Mouse (Mus musculus): Measurements from ENCODE around the gene Pnrc1. TPM values are rescaled to one million over a fixed set of nuclear protein-coding genes. Genes with fewer than 3 reads are reported as not detected.
A peak's percentile ranks its signal among the peaks of the same experiment; 100 is the strongest.
"Not testable (repeated sequence)": the region's sequence is repeated elsewhere in the genome, so short reads cannot be mapped to it uniquely, and the experiment has no call there.

Pnrc1 gene
- 100 to 1,000 TPM; 144 to 145 TPM for total RNA-seq (2021)
- long read RNA-seq, experiment 1, transcript Pnrc1-201 (2 exons, 1,648 nt), result major isoform, 25 of 31 reads
- long read RNA-seq, experiment 1, partial matches to known transcripts, result 0 of 31 reads
- long read RNA-seq, experiment 1, other reads (novel, unspliced or antisense), result 5 of 31 reads
- long read RNA-seq, experiment 2, transcript Pnrc1-201 (2 exons, 1,648 nt), result major isoform, 36 of 46 reads
- long read RNA-seq, experiment 2, transcript Pnrc1-202 (2 exons, 665 nt), result minor isoform, 5 of 46 reads
- long read RNA-seq, experiment 2, partial matches to known transcripts, result 0 of 46 reads
- long read RNA-seq, experiment 2, other reads (novel, unspliced or antisense), result 5 of 46 reads

DNA sequence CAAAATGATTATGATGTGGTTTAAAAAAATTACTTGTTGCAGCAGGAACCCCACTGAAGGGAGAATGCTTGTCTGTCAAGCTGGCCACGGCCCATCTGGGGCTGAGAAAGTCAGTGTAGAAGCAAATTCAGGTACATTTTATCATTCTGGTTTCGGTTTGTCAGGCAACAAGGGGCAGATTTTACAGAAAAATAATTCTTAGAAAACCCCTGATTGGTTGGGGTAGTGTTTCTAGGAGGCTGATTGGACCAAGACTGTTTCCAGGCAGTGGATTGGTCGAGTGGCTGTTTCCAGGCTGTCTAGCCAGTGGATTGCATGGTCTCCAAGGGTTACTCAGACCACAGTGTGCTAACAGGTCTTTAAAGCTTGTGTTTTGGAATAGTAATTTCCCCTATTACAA is at the start of gene Pnrc1:
TSS of gene Pnrc1 (minus strand) at position 162 of the 400 bp plus-strand sequence.
- peak; percentile 24 to 66 for DNase-seq (ENCODE audit: low spot score in 2 of 2)
- Histone ChIP-seq H3K4me3 (peak within 1 kb of the TSS; percentile 61), H3K27ac (peak within 1 kb of the TSS; percentile 82)
- TF ChIP-seq CTCF (conservative IDR thresholded peaks at IDR 0.05), result no peak

GRCm38 (mm10) chr4:33337999-33338398 is 48.0 kb upstream of the Pnrc1 start:
- TF ChIP-seq CTCF (conservative IDR thresholded peaks at IDR 0.05), result no peak
- DNase-seq (ENCODE audit: low spot score in 2 of 2), result no peak
- H3K27ac ChIP-seq, result no peak overlapping the region
- no peak overlapping the region for H3K4me3 ChIP-seq

DNA sequence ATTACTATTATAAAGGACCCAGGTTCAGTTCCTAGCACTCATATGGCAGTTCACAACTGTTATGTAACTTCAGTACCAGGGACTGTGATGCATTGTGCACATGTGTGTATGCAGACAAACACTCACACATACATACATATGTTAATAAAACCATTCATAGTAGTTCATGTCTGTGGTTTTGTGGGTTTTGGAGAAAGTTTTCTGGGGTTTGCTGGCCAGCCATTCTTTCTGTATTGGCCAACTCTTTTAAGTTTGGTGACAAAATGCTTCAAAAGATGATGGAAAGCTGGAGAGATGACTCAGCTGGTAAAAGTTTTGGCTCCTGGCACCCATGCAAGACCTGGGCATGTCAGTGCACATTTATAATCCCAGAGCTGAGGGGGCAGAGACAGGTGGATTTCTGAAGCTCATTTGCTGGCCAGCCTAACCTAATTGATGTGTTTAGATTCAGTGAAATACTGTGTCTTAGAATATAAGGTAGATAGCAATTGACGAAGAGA is 43.0 kb upstream of the Pnrc1 start:
- no peak for DNase-seq (ENCODE audit: low spot score in 2 of 2)
- no peak for TF ChIP-seq CTCF (conservative IDR thresholded peaks at IDR 0.05)
- Histone ChIP-seq H3K4me3 (no peak overlapping the region), H3K27ac (no peak overlapping the region)

DNA sequence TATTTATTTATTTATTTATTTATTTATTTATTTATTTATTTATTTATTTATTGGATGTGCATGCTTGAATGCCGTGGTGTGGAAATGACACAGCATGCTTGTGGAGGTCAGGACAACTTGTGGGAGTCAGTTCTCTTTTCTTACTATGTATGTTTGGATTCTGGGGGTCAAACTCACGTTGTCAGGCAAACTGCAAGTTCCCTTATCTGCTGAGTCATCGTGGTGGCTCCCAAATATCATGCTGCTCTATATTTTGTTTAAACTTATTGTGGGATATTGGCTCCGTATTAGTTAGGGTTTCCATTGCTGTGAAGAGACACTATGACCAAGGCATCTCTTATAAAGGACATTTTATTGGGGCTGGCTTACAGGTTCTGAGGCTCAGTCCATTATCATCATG is 41.2 kb upstream of the Pnrc1 start:
- Histone ChIP-seq H3K27ac (no peak overlapping the region), H3K4me3 (no peak overlapping the region)
- TF ChIP-seq CTCF (conservative IDR thresholded peaks at IDR 0.05), result no peak
- no peak for DNase-seq (ENCODE audit: low spot score in 2 of 2)

GRCm38 (mm10) chr4:33315840-33316239 is 25.9 kb upstream of the Pnrc1 start:
- TF ChIP-seq CTCF (conservative IDR thresholded peaks at IDR 0.05), result no peak
- H3K27ac ChIP-seq, result no peak overlapping the region
- DNase-seq (ENCODE audit: low spot score in 2 of 2), result no peak
- no peak overlapping the region for H3K4me3 ChIP-seq

DNA sequence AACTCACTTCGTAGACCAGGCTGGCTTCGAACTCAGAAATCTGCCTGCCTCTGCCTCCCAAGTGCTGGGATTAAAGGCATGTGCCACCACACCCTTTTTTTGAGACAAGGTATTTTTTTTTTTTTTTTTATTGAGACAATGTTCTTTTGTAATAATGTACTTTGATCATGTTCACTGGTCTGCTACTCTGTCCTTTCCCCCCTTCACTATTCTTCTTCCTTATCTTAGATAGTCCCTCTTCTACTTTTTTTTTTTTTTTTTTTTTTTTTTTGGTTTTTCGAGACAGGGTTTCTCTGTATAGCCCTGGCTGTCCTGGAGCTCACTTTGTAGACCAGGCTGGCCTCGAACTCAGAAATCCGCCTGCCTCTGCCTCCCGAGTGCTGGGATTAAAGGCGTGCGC is 24.2 kb upstream of the Pnrc1 start:
- not testable (repeated sequence) for DNase-seq (ENCODE audit: low spot score in 2 of 2); H3K4me3 ChIP-seq; H3K27ac ChIP-seq

- TF ChIP-seq CTCF (conservative IDR thresholded peaks at IDR 0.05), result no peak
- H3K27ac ChIP-seq, result peak overlapping the region; percentile 74; the same call in 1 of the 2 replicates
- H3K4me3 ChIP-seq, result peak overlapping the region; percentile 92
- no peak for DNase-seq (ENCODE audit: low spot score in 2 of 2)
Measured at GRCm38 (mm10) chr4:33310840-33311437, 21.0 kb upstream of the Pnrc1 start.

DNA sequence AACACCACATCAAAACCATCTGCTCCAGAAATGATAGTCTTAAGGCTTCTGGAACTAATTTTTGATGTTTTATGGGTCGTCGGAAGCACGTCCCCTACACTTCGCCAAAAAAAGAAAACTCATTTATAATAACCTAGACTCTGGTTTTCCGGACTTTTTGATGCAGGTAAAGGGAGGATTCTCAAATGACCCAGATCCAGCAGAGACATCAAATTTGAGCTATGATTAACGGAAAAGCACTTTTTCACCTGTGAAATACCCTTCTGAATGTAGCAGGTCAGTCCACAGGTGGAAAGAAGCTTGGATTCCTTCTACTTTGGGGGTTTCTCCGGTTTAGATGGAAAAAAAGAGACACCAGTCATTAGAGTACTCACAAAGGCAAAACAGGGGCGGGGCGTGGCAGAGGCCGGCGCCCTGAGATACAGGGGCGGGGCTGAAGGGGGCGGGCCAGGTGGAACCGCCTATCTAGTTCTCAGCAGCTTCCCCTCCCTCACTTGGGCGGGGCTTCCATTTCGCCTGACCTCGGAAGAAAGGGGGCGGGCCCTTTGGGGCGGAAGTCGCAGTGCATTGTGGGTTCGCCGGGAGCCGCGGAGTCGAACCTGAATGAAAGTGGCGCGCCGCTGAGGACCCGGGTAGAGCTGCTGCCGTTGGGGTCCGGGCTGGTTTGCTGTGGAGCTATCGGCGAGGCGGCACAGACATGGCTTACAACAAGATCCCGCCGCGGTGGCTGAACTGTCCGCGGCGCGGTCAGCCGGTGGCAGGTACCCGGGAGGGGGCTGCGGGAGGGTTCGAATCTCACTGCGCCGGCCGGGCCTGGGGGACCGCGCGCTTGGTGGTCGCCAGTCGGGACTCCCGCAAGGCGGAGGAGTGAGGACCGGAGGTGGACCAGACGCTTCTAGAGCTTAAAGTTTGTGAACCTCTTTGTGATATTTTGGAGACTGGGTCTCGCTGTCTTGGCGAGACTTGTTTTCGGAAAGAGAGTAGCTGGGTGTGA is 20.1 kb upstream of the Pnrc1 start, which contains the start of gene Rngtt:
TSS of gene Rngtt (plus strand) at position 548 of the 994 bp plus-strand sequence.
- peak; percentile 94 to 96 for DNase-seq (ENCODE audit: low spot score in 2 of 2)
- Histone ChIP-seq H3K27ac (peak within 1 kb of the TSS; percentile 74), H3K4me3 (peak within 1 kb of the TSS; percentile 92)
- TF ChIP-seq CTCF (conservative IDR thresholded peaks at IDR 0.05), result 0 out of 2 replicates have a peak, but pooled peaks have one; percentile 5

GRCm38 (mm10) chr4:33307146-33307545 is 17.2 kb upstream of the Pnrc1 start:
- Histone ChIP-seq H3K27ac (no peak overlapping the region), H3K4me3 (no peak overlapping the region)
- no peak for TF ChIP-seq CTCF (conservative IDR thresholded peaks at IDR 0.05)
- no peak for DNase-seq (ENCODE audit: low spot score in 2 of 2)

DNA sequence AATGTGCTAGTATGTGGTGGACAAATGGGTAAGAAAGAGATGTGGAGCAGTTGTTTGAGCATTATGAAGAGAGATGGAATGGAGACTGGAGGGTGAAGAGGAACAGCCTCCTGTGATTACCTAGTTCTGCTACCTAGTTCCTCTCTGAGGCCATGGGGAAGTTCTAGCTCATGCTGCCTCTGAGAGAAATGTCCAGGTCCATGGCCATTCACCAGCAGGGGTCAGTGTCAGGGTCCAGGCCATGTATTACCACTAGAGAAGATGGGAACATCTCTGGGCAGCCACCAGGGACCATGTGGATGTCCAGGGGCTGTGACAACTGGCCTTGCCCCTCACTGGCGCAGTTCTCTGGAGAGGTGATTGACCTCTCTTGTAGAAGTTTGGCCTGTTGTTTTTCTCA is 13.1 kb upstream of the Pnrc1 start:
- TF ChIP-seq CTCF (conservative IDR thresholded peaks at IDR 0.05), result peak; percentile 11; the same call in 1 of the 2 replicates
- Histone ChIP-seq H3K4me3 (no peak overlapping the region), H3K27ac (no peak overlapping the region)
- DNase-seq (ENCODE audit: low spot score in 2 of 2), result no peak

DNA sequence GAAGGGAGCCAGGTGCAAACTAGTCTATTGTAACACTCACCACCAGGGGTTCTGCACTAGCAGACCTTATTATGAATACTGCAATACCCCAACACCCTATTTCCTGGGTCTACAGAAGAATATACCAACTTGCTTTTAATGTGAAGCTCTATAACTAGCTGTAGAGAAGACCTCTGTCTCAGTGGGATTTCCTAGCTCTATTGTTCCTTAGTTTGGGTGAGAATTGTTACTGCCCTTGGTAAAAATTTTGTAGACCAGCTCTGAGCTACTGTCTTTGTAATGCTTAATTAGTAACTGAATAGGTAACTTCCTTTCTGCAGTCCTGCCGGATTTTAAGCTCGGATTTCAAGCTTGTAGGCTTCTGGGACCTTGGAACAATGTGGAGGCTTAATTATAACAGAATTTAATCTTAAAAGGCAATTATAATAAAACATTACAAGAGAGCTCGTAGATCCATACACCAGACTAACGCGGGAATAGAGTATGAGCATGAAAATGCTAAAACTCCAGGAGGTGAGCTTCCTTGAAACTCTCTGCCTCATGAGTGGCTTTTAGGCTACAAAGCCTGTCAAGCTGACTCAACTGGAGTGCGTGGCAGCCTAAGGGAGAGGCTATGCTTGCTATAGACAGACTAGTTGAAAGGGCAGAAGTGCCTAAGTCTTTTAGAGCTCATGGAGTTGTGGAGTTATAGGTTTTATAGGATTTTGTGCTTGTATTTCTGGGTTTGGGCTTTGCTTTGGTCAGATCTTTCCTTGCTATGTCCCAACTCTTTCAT is 11.1 kb upstream of the Pnrc1 start:
- not testable (repeated sequence) for DNase-seq (ENCODE audit: low spot score in 2 of 2); H3K4me3 ChIP-seq; H3K27ac ChIP-seq
